Mouse (Mus musculus) testis, adult 2 months (tissue): Measurements from ENCODE around the gene Rbp1.

Source experiments
- CTCF ChIP-seq: fragments of 200-500 bp; IDR thresholded peaks from 2 replicates; pipeline ENCODE4 v1.5.1; 2012; ENCODE audit warnings: low read depth, mild to moderate bottlenecking, inconsistent platforms, low read length, moderate library complexity; ENCODE audit not compliant: control insufficient read depth, insufficient read depth, insufficient replicate concordance
- POLR2A ChIP-seq: fragments of 200-500 bp; IDR thresholded peaks from 2 replicates; pipeline ENCODE4 v1.6.1; 2012; ENCODE audit warnings: low read depth, mild to moderate bottlenecking, inconsistent platforms, low read length, moderate library complexity; ENCODE audit not compliant: control insufficient read depth

DNA sequence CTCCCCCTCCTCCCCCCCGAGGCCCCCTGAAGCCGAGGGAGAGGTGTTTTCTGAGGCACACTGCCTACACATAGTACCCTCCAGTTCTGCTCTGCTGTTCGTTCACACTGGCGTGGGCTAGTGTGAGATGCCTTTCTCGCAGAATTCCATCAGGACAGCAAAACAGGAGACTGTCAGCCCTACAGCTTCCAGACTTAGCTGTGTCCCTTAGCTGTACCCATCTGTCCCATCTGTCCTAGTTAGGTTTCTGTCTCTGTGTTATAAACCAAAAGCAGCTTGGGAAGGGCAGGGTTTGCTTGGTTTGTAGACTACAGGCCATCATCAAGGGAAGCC lies 34.2 kb upstream of the Rbp1 start:
- no peak for TF ChIP-seq CTCF
- TF ChIP-seq POLR2A, result no peak
